Mouse (Mus musculus) bone marrow macrophage, adult 2 months (primary cell): ENCODE measurements around the gene Sptbn1.

Source experiments
- CTCF ChIP-seq: IDR thresholded peaks from 2 replicates; pipeline ENCODE4 v1.5.1; 2012; ENCODE audit warnings: low read depth, mild to moderate bottlenecking, low read length, moderate library complexity
- POLR2A ChIP-seq: IDR thresholded peaks from 2 replicates; pipeline ENCODE4 v1.6.1; 2012; ENCODE audit warnings: mild to moderate bottlenecking, low read depth, low read length, borderline replicate concordance

DNA sequence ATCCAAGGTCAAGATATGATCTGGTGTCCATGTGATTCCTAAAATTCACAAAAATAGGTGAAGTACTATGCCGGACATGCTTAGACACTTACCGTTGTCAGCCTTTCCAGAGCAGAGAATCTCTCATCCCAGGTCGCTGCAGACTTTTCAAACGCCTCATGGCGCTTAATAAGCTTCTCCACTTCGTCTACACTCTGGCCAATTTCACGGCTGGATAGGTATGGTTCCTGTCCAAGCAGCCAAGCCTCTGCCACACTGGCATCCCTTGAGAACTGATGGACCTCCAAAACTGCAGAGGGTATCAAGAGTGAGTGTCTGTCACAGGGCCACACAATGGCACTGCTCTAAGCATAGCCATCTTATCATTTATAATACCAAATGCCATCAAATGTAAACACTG, 157.3 kb downstream of the Sptbn1 start:
- TF ChIP-seq POLR2A (no peak), CTCF (no peak)
